Mouse (Mus musculus): ENCODE results near the gene Zfp658.

GRCm38 (mm10) chr7:43522776-43523175, 39.3 kb upstream of the Zfp658 start:
- no peak for TF ChIP-seq POLR2A (IDR thresholded peaks at IDR 0.05; ENCODE audit: control insufficient read depth, low read depth, low read length)
- no peak for TF ChIP-seq CTCF (IDR thresholded peaks at IDR 0.05; ENCODE audit: control insufficient read depth, insufficient read depth, insufficient replicate concordance, low read depth, low read length)
